Mouse (Mus musculus) cortical plate, adult 2 months (tissue): Measurements from ENCODE around the gene Cxcl12. TPM values are rescaled to one million over a fixed set of nuclear protein-coding genes. Genes with fewer than 3 reads are reported as not detected.

Experiments used
- H3K27ac ChIP-seq: fragments of 200-500 bp; 2 replicates; pipeline ENCODE4 v1.5.1; 2012; ENCODE audit warnings: low read length, control low read depth, inconsistent platforms; ENCODE audit not compliant: insufficient read depth
- H3K4me1 ChIP-seq: fragments of 200-500 bp; 2 replicates; pipeline ENCODE4 v1.6.1; 2011; ENCODE audit warnings: low read length; ENCODE audit not compliant: control insufficient read depth, insufficient read depth
- H3K4me3 ChIP-seq: fragments of 200-500 bp; 2 replicates; pipeline ENCODE4 v1.5.1; 2011; ENCODE audit warnings: mild to moderate bottlenecking, low read length, control low read depth; ENCODE audit not compliant: insufficient read depth
- CTCF ChIP-seq: fragments of 200-500 bp; IDR thresholded peaks from 2 replicates; pipeline ENCODE4 v1.5.1; 2011; ENCODE audit warnings: mild to moderate bottlenecking, control low read depth, low read length; ENCODE audit not compliant: insufficient read depth; ENCODE audit errors: extremely low read depth
- POLR2A ChIP-seq: fragments of 200-500 bp; IDR thresholded peaks from 2 replicates; pipeline ENCODE4 v1.6.1; 2011; ENCODE audit warnings: mild to moderate bottlenecking, low read length, control low read depth; ENCODE audit not compliant: insufficient read depth; ENCODE audit errors: extremely low read depth
- polyA plus RNA-seq: library from polyadenylated mRNA; depleted of rRNA; stranded (reverse); fragments of >200 nt; gene quantifications from 2 replicates; pipeline ENCODE4 v1.2.3, GENCODE M21; 2012

The Cxcl12 gene
- polyA plus RNA-seq, 1 experiment = 69.1 TPM

GRCm38 (mm10) chr6:117218442-117219299, 50.3 kb downstream of the Cxcl12 start:
- TF ChIP-seq POLR2A (no peak), CTCF (no peak)
- Histone ChIP-seq H3K27ac (no peak overlapping the region), H3K4me3 (no peak overlapping the region)

GRCm38 (mm10) chr6:117219300-117219680, 51.0 kb downstream of the Cxcl12 start:
- no peak for TF ChIP-seq POLR2A
- no peak for TF ChIP-seq CTCF
- H3K27ac ChIP-seq = no peak overlapping the region

More at GRCm38 (mm10) chr6:117218442-117219299, 50.3 kb downstream of the Cxcl12 start:
- H3K4me1 ChIP-seq = peaks cover 2% of the 10 kb centered on the region; the same call in 1 of the 2 replicates

GRCm38 (mm10) chr6:117219911-117220481, 51.7 kb downstream of the Cxcl12 start:
- no peak overlapping the region for H3K4me3 ChIP-seq
- H3K4me1 ChIP-seq = peaks cover 2% of the 10 kb centered on the region; the same call in 1 of the 2 replicates
- no peak overlapping the region for H3K27ac ChIP-seq
- TF ChIP-seq CTCF = no peak
- no peak for TF ChIP-seq POLR2A

More at GRCm38 (mm10) chr6:117219300-117219680, 51.0 kb downstream of the Cxcl12 start:
- Histone ChIP-seq H3K4me3 (no peak overlapping the region), H3K4me1 (peaks cover 2% of the 10 kb centered on the region; the same call in 1 of the 2 replicates)

GRCm38 (mm10) chr6:117220831-117221345, 52.6 kb downstream of the Cxcl12 start:
- peaks cover 2% of the 10 kb centered on the region; the same call in 1 of the 2 replicates for H3K4me1 ChIP-seq
- H3K27ac ChIP-seq = no peak overlapping the region
- TF ChIP-seq POLR2A (no peak), CTCF (no peak)
- H3K4me3 ChIP-seq = no peak overlapping the region
